Mouse (Mus musculus) E14TG2a.4 (cell line): ENCODE results near the gene Elac2.

Source experiments
- CTCF ChIP-seq: conservative IDR thresholded peaks from 2 replicates; pipeline ENCODE4 v1.5.1; 2014; ENCODE audit warnings: low read length
- POU5F1 ChIP-seq: IDR thresholded peaks from 2 replicates; pipeline ENCODE4 v1.6.1; 2014; ENCODE audit warnings: low read length, borderline replicate concordance

GRCm38 (mm10) chr11:64929130-64929529 lies 49.7 kb upstream of the Elac2 start:
- TF ChIP-seq CTCF (no peak), POU5F1 (no peak)
